Mouse (Mus musculus) heart, adult 2 months (tissue): ENCODE results near the gene Gli2.

Experiments used
- CTCF ChIP-seq: fragments of 200-600 bp; IDR thresholded peaks from 2 replicates; pipeline ENCODE4 v1.8.1; 2022; ENCODE audit warnings: antibody characterized with exemption, mild to moderate bottlenecking, moderate library complexity
- EP300 ChIP-seq: fragments of 200-500 bp; IDR thresholded peaks from 2 replicates; pipeline ENCODE4 v1.6.1; 2011; ENCODE audit warnings: low read depth, low read length, control low read depth; ENCODE audit not compliant: insufficient read depth
- POLR2A ChIP-seq: fragments of 200-500 bp; IDR thresholded peaks from 2 replicates; pipeline ENCODE4 v1.6.1; 2011; ENCODE audit warnings: mild to moderate bottlenecking, low read depth, low read length, control low read depth; ENCODE audit not compliant: insufficient read depth

GRCm38 (mm10) chr1:118830658-118831057 lies 222.8 kb downstream of the Gli2 start:
- TF ChIP-seq EP300 (no peak), POLR2A (no peak), CTCF (no peak)
